Mouse (Mus musculus) E14TG2a.4 (cell line): ENCODE results near the gene Smim4.
A peak's percentile ranks its signal among the peaks of the same experiment; 100 is the strongest.

Experiments
- H3K27me3 ChIP-seq: 2 replicates; pipeline ENCODE4 v1.6.1; 2014; ENCODE audit warnings: low read length, control low read depth; ENCODE audit not compliant: insufficient read depth
- H3K36me3 ChIP-seq: 2 replicates; pipeline ENCODE4 v1.6.1; 2014; ENCODE audit warnings: low read length, control low read depth; ENCODE audit not compliant: insufficient read depth
- H3K4me1 ChIP-seq: replicated peaks from 2 replicates; pipeline ENCODE4 v1.6.1; 2014; ENCODE audit warnings: low read depth, low read length, control low read depth
- H3K4me3 ChIP-seq: replicated peaks from 2 replicates; pipeline ENCODE4 v1.5.1; 2014; ENCODE audit warnings: mild to moderate bottlenecking, low read length
- H3K9me3 ChIP-seq: 2 replicates; pipeline ENCODE4 v1.6.1; 2014; ENCODE audit warnings: low read length, control low read depth
- CTCF ChIP-seq: conservative IDR thresholded peaks from 2 replicates; pipeline ENCODE4 v1.5.1; 2014; ENCODE audit warnings: low read length
- NANOG ChIP-seq: IDR thresholded peaks from 2 replicates; pipeline ENCODE4 v1.6.1; 2014; ENCODE audit warnings: borderline replicate concordance, low read length, mixed read lengths
- POU5F1 ChIP-seq: IDR thresholded peaks from 2 replicates; pipeline ENCODE4 v1.6.1; 2014; ENCODE audit warnings: low read length, borderline replicate concordance

Gene Smim4

DNA sequence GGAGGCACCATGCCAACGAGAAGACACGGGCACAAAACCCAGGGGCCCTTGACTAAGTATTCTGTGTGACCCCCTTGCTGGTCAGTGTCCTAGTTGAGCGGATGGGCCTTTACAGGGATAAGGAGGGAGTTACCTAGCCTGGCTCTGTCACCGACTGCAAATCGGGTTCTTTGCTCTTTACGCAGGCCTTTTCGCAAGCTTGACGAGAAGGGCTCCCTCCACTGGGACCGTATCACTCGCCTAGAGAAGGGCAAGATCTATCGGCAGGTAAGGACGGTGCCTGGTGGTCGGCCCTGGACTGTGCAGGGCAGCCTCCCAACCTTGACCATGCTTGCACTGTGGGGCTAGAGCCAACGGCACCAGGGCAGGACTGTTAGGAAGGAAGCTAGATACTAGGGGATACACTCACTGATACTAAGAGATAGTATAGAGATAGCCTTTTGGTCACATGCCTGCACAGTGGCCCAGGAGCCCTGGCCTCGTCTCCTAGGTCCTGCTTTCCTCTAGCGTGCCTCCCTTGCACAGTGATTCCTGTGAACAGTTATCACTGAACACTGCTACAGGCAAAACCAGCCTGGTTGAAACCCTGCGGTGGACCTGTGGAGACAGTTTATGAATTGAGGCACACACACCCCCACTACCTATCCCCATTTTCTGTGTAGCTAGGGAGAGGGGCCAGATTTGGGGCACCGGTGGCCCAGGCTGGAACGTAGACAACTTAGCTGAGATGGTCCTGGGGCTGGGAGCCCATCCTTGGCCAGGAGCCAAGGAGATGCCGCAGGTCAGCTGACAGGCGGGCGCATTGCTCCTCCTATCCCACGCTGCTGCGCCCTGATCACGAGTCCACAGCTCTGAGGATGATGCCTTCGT lies 7.9 kb upstream of the Smim4 start:
- TF ChIP-seq CTCF (no peak), POU5F1 (no peak), NANOG (no peak)
- Histone ChIP-seq H3K36me3 (peaks cover 85% of the 10 kb centered on the region), H3K9me3 (no peaks in the 10 kb centered on the region), H3K4me3 (0 out of 2 replicates have a peak overlapping the region, but pooled peaks have one; percentile 26), H3K4me1 (peaks cover 92% of the 10 kb centered on the region), H3K27me3 (peaks cover 26% of the 10 kb centered on the region)

DNA sequence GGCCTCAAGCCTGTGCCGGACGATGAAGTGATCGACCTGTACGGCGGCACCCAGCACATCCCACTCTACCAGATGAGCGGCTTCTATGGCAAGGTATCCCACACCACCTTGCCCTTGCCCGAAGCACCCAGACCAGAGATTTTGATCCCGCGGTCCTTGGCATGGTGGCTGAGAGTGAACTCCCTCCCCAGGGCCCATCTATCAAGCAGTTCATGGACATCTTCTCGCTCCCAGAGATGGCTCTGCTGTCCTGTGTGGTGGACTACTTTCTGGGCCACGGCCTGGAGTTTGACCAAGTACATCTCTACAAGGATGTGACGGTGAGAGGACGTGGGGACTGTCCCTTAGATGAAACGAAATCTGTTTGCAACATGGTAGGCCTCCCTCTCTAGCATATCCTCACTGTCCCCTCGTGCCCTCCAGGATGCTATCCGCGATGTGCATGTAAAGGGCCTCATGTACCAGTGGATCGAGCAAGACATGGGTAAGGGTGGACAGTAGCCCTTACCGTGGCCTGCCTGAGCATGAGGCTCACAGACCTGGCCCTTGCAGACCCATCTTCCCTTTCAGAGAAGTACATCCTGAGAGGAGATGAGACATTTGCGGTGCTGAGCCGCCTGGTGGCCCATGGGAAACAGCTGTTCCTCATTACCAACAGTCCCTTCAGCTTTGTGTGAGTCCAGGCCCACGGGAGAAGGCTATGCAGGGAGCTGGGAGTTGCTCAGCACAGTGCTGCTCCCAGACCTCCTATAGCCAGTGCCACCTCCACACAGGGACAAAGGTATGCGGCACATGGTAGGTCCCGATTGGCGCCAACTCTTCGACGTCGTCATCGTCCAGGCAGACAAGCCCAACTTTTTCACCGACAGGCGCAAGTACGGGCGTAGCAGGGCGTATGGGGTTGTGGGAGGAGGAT lies 7.0 kb upstream of the Smim4 start:
- Histone ChIP-seq H3K27me3 (peaks cover 23% of the 10 kb centered on the region), H3K36me3 (peaks cover 82% of the 10 kb centered on the region), H3K4me3 (no peak overlapping the region), H3K4me1 (peaks cover 92% of the 10 kb centered on the region), H3K9me3 (no peaks in the 10 kb centered on the region)
- TF ChIP-seq CTCF: no peak
- TF ChIP-seq POU5F1: no peak
- TF ChIP-seq NANOG: no peak

DNA sequence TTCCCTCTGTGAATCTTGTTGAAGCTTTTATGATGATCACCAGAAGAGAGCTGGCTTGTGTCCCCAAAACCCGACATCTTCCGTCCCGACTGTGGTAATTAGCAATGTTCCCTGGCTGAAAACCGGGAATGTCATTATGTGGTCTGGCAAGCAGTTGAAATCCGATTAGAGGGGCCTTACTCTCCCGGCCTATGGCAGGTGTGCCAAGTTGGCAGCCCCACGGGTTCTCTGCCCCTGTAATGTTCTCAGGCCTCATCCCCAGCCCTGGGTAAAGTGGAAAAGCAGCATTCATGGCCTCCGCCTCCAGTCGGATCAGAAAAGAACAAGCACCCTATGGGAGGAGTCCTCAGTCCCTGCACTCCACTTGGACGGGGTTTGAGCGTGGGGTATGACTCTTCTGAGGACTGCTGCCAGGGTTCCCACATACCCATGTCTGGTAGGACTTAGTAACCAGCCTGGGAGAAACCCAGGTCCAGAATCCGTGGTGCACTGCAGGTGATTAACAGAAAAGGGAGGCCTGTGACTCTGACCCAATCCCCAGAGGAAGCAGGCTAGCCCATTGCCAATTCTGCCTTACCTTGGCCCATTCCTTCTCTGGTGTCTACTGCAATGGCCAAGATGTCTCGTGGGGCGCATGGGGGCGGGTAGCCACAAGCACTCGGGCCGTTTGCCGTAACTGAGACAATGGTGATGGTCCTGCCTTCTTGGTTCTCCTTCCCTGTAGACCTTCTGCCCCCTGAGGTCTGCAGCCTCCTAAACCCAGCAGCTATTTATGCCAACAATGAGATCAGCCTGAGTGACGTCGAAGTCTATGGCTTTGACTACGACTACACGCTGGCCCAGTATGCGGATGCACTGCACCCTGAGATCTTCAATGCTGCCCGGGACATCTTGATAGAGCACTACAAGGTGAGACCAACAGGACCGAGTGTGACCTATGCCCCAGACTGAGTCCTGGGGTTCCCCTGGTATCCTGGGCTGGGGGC lies 5.6 kb upstream of the Smim4 start:
- H3K4me1 ChIP-seq: peaks cover 90% of the 10 kb centered on the region
- peaks cover 68% of the 10 kb centered on the region for H3K36me3 ChIP-seq
- H3K9me3 ChIP-seq: no peaks in the 10 kb centered on the region
- peaks cover 12% of the 10 kb centered on the region for H3K27me3 ChIP-seq
- no peak overlapping the region for H3K4me3 ChIP-seq
- TF ChIP-seq NANOG: no peak
- TF ChIP-seq CTCF: no peak
- TF ChIP-seq POU5F1: no peak

DNA sequence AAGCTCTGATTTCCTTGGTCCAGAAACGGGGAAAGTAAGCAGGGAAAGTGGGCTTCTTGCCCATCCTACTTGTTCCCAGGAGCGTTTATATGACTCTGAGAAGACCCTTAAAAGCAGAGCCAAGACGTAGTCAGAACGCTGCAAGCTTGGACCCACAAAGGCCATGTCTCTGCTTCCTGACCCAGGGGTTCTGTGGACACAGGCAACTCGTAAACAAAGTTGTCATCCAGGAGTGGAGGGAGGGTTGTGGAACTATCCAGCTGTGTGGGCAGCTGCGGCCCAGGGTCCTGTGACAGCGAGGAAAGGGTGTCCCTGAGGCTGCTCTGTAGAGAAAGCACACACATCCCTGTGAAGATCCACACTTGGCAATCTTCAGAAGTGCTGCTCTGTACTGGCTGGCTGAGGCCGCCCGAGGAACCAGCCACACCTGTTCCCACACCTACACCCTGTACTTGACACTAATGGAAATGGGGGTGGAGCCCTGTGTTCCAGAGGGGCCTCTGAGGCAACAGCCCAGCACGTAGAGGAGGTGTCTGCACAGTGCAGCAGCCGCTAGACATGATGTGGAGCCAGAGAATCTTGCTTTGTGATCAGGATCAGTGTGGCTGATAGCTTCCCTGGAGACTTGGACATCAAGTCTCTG lies 4.4 kb upstream of the Smim4 start:
- Histone ChIP-seq H3K4me1 (peaks cover 84% of the 10 kb centered on the region), H3K36me3 (peaks cover 58% of the 10 kb centered on the region), H3K9me3 (no peaks in the 10 kb centered on the region), H3K4me3 (no peak overlapping the region), H3K27me3 (peaks cover 12% of the 10 kb centered on the region)
- TF ChIP-seq NANOG (no peak), POU5F1 (no peak), CTCF (no peak)

DNA sequence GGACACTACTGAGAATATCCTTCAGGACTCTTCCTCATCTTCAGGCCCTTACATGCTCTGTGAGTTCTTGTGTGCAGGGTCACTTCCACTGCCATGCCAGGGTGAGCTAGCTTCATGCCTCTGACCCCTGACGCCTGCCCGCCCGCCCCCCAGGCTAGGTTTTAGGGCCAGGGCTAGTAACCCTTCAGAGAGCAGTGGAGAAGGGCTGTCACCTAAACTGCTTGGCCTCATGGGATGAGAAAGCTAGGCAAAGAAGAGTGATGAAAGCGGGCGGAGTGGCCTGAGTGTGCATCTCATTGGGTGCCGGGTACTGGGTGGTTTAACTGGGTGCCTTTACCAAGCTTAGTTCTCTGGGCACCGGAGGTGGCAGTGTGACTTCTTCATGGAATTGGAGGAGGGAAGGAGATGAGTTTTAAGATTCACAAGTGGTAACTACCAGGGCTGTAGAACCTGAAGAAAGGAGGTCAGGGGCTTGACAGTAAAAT lies 3.8 kb upstream of the Smim4 start:
- Histone ChIP-seq H3K4me3 (peak overlapping the region; percentile 97), H3K4me1 (peaks cover 82% of the 10 kb centered on the region), H3K27me3 (peaks cover 12% of the 10 kb centered on the region), H3K36me3 (peaks cover 54% of the 10 kb centered on the region), H3K9me3 (no peaks in the 10 kb centered on the region)
- TF ChIP-seq CTCF (no peak), POU5F1 (no peak), NANOG (no peak)

DNA sequence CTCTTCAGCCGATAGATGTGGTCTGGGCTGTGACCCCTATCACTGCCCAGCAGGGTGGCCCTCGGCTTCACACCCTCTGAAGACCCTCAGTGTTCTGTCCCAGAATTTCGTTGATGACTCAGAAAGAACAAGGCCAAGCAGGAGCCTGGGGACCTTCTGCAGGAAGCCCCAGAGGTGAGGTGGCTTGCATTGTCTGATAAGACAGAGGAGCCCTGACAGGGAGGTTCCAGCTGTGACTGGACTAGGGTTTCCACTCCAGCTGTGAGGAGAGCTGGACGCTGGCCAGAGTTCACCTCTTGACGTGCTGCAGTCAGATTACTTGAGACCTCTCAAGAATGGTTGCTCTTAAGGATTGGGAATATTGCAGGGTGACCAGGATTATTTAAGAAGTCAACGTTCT lies 3.3 kb upstream of the Smim4 start:
- Histone ChIP-seq H3K9me3 (no peaks in the 10 kb centered on the region), H3K27me3 (peaks cover 12% of the 10 kb centered on the region), H3K4me3 (peak overlapping the region; percentile 97), H3K4me1 (peaks cover 82% of the 10 kb centered on the region), H3K36me3 (peaks cover 52% of the 10 kb centered on the region)
- TF ChIP-seq NANOG (no peak), POU5F1 (no peak), CTCF (no peak)

DNA sequence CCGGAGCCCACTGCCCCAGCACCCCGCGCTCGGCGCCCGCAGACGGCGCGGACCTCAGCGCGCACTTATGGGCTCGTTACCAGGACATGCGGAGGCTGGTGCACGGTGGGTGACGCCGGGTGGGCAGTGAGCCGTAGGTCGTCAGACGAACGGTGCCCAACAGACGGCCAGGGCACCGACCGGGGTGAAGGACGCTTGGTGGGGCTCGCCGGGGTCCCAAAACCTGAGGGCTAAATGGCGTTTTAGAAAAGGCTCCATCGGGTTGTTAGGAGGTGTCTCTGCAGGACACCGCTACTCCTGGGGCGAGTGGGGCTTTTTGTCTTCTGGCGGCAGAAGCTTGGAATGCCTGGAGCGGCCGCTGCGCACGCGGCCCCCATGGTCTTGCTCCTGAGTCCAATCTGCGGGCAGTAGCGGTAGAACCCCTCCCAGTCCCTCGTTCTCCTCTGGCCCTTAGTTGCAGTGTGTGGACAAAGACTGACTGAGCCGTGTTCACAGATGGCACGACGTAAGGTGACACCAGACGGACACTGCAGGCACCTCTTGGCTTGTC lies 2.6 kb upstream of the Smim4 start:
- peak overlapping the region; percentile 97 for H3K4me3 ChIP-seq
- peaks cover 81% of the 10 kb centered on the region for H3K4me1 ChIP-seq
- peaks cover 12% of the 10 kb centered on the region for H3K27me3 ChIP-seq
- peaks cover 51% of the 10 kb centered on the region for H3K36me3 ChIP-seq
- TF ChIP-seq POU5F1 (no peak), NANOG (no peak), CTCF (no peak)
- no peaks in the 10 kb centered on the region for H3K9me3 ChIP-seq
